Mouse (Mus musculus): ENCODE data around the gene Zmat1. TPM values are rescaled to one million over a fixed set of nuclear protein-coding genes. Genes with fewer than 3 reads are reported as not detected.
"Not testable (repeated sequence)": the region's sequence is repeated elsewhere in the genome, so short reads cannot be mapped to it uniquely, and the experiment has no call there.

The Zmat1 gene
- 4.8 and 7.0 TPM in 2 replicates for polyA plus RNA-seq (2014; fragmentation: Nextera tagmentation; extraction: Ambion mirVana)

DNA sequence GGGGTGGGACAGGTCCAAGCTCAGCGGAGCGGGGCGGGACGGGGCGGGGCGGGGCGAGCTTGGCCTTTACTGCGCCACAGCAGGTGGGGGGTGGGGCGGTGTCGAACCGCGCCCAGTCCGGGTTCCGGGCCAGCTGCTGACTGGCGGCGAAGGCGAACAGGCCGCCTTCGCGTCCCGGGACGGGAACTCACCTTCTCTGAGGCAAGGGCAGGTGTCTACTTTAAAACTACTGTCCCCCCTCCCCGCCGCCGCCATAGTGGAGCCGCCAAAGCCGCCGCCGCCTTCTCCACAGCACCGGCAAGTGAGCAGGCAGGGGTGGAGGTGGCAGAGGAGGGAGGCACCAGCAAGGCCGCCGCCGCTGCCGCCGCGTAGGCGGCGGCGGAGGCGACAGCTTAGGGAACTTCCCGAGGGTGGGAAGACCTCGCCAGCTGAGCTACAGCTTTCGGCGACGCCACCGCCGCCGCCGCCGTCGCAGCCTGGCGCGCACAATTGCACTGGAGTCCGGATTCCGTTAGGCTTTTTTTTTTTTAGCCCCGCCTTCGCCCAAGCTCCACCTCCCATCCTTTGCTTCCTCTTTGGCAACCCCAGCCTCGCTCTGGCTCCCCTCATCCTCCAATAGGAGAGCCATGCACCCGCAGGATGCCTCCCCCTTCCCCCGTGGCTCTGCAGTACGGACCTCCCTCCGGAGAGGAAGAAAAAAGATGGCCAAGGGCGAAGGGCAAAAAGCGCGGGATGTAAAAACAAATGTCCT lies at the start of gene Zmat1:
Zmat1 (minus strand) TSS at position 490 of the 751 bp plus-strand sequence.
- Histone ChIP-seq H3K9ac (peak within 1 kb of the TSS; percentile 76), H3K27me3 (ENCODE audit: insufficient read depth, low read length) (no peaks in the 10 kb centered on the region), H3K4me1 (ENCODE audit: insufficient read depth) (no peaks in the 10 kb centered on the region), H3K4me3 (ENCODE audit: low read depth, low read length) (peak within 1 kb of the TSS; percentile 60), H3K9me3 (ENCODE audit: low read depth, low read length) (no peaks in the 10 kb centered on the region), H3K36me3 (ENCODE audit: insufficient read depth) (no peaks in the 10 kb centered on the region), H3K27ac (ENCODE audit: low read depth) (peak within 1 kb of the TSS; percentile 93), H3K4me2 (peak within 1 kb of the TSS; percentile 55)
- peak; percentile 100 for ATAC-seq (ENCODE audit: insufficient read depth)
- DNase-seq, result peak; percentile 94
- TF ChIP-seq CTCF (IDR thresholded peaks at IDR 0.05; ENCODE audit: low read depth), result no peak
- 8% methylated on average over 51 of the region's 65 CpGs for WGBS

GRCm38 (mm10) chrX:135053939-135054338 lies 44.9 kb upstream of the Zmat1 start:
- H3K4me1 ChIP-seq (ENCODE audit: insufficient read depth); H3K4me2 ChIP-seq; H3K9ac ChIP-seq; H3K27ac ChIP-seq (ENCODE audit: low read depth); H3K4me3 ChIP-seq (ENCODE audit: low read depth, low read length); H3K36me3 ChIP-seq (ENCODE audit: insufficient read depth); H3K27me3 ChIP-seq (ENCODE audit: insufficient read depth, low read length); DNase-seq; ATAC-seq (ENCODE audit: insufficient read depth); H3K9me3 ChIP-seq (ENCODE audit: low read depth, low read length): not testable (repeated sequence)
- 51% methylated on average over 1 of the region's 1 CpGs for WGBS

GRCm38 (mm10) chrX:135035962-135036375 lies 27.0 kb upstream of the Zmat1 start:
- ATAC-seq (ENCODE audit: insufficient read depth) (no peak; the same call in 1 of the 2 replicates), DNase-seq (peak; percentile 17)
- no peaks in the 10 kb centered on the region for H3K9me3 ChIP-seq (ENCODE audit: low read depth, low read length)
- no peaks in the 10 kb centered on the region for H3K4me1 ChIP-seq (ENCODE audit: insufficient read depth)
- no peaks in the 10 kb centered on the region for H3K36me3 ChIP-seq (ENCODE audit: insufficient read depth)
- H3K27me3 ChIP-seq (ENCODE audit: insufficient read depth, low read length), result peaks cover 4% of the 10 kb centered on the region; the same call in 1 of the 2 replicates
- no peak for TF ChIP-seq CTCF (IDR thresholded peaks at IDR 0.05; ENCODE audit: low read depth)
- H3K4me3 ChIP-seq (ENCODE audit: low read depth, low read length), result peak overlapping the region; percentile 22; the same call in 1 of the 2 replicates
- no peak overlapping the region for H3K27ac ChIP-seq (ENCODE audit: low read depth)
- WGBS, result 11% methylated on average over 21 of the region's 24 CpGs
- H3K9ac ChIP-seq, result no peak overlapping the region
- peak overlapping the region; percentile 51 for H3K4me2 ChIP-seq

GRCm38 (mm10) chrX:135025135-135025534 lies 16.1 kb upstream of the Zmat1 start:
- Histone ChIP-seq H3K36me3 (ENCODE audit: insufficient read depth) (no peaks in the 10 kb centered on the region), H3K27me3 (ENCODE audit: insufficient read depth, low read length) (no peaks in the 10 kb centered on the region), H3K4me1 (ENCODE audit: insufficient read depth) (no peaks in the 10 kb centered on the region), H3K27ac (ENCODE audit: low read depth) (no peak overlapping the region), H3K4me3 (ENCODE audit: low read depth, low read length) (no peak overlapping the region), H3K9me3 (ENCODE audit: low read depth, low read length) (no peaks in the 10 kb centered on the region), H3K4me2 (no peak overlapping the region), H3K9ac (no peak overlapping the region)
- 81% methylated on average over 9 of the region's 9 CpGs for WGBS
- no peak for ATAC-seq (ENCODE audit: insufficient read depth)
- DNase-seq, result no peak
- no peak for TF ChIP-seq CTCF (IDR thresholded peaks at IDR 0.05; ENCODE audit: low read depth)

DNA sequence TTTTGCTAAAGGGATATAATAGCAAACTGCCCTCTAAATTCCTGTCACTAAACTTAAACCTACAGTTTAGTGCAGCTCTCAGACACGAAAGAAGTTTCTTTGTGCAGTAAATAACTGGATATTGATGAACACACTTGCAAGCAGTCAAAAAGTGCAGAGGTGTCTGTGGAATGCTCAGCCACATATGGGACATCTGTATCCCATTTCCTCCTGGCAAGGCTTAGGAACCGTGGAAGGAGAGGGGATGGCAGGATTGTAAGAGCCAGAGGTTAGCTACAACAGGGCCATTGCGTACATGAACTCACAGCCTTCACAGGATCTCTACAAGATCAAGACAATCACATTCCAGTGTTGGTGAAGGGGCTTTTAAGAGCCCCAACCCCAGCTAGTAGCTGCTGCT lies 2.4 kb upstream of the Zmat1 start:
- 40% methylated on average over 3 of the region's 3 CpGs for WGBS
- DNase-seq (no peak), ATAC-seq (ENCODE audit: insufficient read depth) (no peak)
- no peak for TF ChIP-seq CTCF (IDR thresholded peaks at IDR 0.05; ENCODE audit: low read depth)
- H3K27ac ChIP-seq (ENCODE audit: low read depth), result no peak overlapping the region
- no peaks in the 10 kb centered on the region for H3K36me3 ChIP-seq (ENCODE audit: insufficient read depth)
- H3K4me2 ChIP-seq, result no peak overlapping the region
- no peak overlapping the region for H3K4me3 ChIP-seq (ENCODE audit: low read depth, low read length)
- no peaks in the 10 kb centered on the region for H3K4me1 ChIP-seq (ENCODE audit: insufficient read depth)
- H3K9ac ChIP-seq, result no peak overlapping the region
- H3K9me3 ChIP-seq (ENCODE audit: low read depth, low read length), result no peaks in the 10 kb centered on the region
- no peaks in the 10 kb centered on the region for H3K27me3 ChIP-seq (ENCODE audit: insufficient read depth, low read length)

GRCm38 (mm10) chrX:135009471-135009815 lies 434 bp upstream of the Zmat1 start:
- H3K4me1 ChIP-seq (ENCODE audit: insufficient read depth), result no peaks in the 10 kb centered on the region
- H3K4me2 ChIP-seq, result peak overlapping the region; percentile 52
- peak overlapping the region; percentile 76; the same call in 1 of the 2 replicates for H3K9ac ChIP-seq
- H3K27ac ChIP-seq (ENCODE audit: low read depth), result no peak overlapping the region
- DNase-seq (no peak), ATAC-seq (ENCODE audit: insufficient read depth) (no peak)
- no peak for TF ChIP-seq CTCF (IDR thresholded peaks at IDR 0.05; ENCODE audit: low read depth)
- no peaks in the 10 kb centered on the region for H3K27me3 ChIP-seq (ENCODE audit: insufficient read depth, low read length)
- 11% methylated on average over 6 of the region's 6 CpGs for WGBS
- no peaks in the 10 kb centered on the region for H3K9me3 ChIP-seq (ENCODE audit: low read depth, low read length)
- H3K4me3 ChIP-seq (ENCODE audit: low read depth, low read length), result peak overlapping the region; percentile 60
- no peaks in the 10 kb centered on the region for H3K36me3 ChIP-seq (ENCODE audit: insufficient read depth)

- Histone ChIP-seq H3K4me1 (ENCODE audit: insufficient read depth) (no peaks in the 10 kb centered on the region), H3K4me2 (peak overlapping the region; percentile 55), H3K9me3 (ENCODE audit: low read depth, low read length) (no peaks in the 10 kb centered on the region), H3K27ac (ENCODE audit: low read depth) (no peak overlapping the region), H3K9ac (no peak overlapping the region), H3K36me3 (ENCODE audit: insufficient read depth) (no peaks in the 10 kb centered on the region), H3K27me3 (ENCODE audit: insufficient read depth, low read length) (no peaks in the 10 kb centered on the region), H3K4me3 (ENCODE audit: low read depth, low read length) (peak overlapping the region; percentile 60)
- 22% methylated on average over 5 of the region's 5 CpGs for WGBS
- TF ChIP-seq CTCF (IDR thresholded peaks at IDR 0.05; ENCODE audit: low read depth), result no peak
- no peak for ATAC-seq (ENCODE audit: insufficient read depth)
- peak; percentile 31 for DNase-seq
These were observed 988 bp downstream of the Zmat1 start for GRCm38 (mm10) chrX:135008021-135008420.
